Mouse (Mus musculus): ENCODE results near the gene Gse1.

GRCm38 (mm10) chr8:120492881-120493220, 264.6 kb downstream of the Gse1 start:
- TF ChIP-seq CTCF (IDR thresholded peaks at IDR 0.05; ENCODE audit: extremely low read depth, insufficient read length, insufficient replicate concordance, low read depth, low read length), result no peak
- TF ChIP-seq POLR2A (IDR thresholded peaks at IDR 0.05; ENCODE audit: low read depth, low read length), result no peak
